Mouse (Mus musculus) ES-Bruce4 (cell line): Measurements from ENCODE around the gene Pnlip.

Experiments
- CTCF ChIP-seq: IDR thresholded peaks from one replicate; pipeline ENCODE4 v1.8.1; 2011; ENCODE audit warnings: low read depth, low read length
- POLR2A ChIP-seq: IDR thresholded peaks from one replicate; pipeline ENCODE4 v1.8.1; 2011; ENCODE audit warnings: low read length; ENCODE audit not compliant: insufficient read depth

DNA sequence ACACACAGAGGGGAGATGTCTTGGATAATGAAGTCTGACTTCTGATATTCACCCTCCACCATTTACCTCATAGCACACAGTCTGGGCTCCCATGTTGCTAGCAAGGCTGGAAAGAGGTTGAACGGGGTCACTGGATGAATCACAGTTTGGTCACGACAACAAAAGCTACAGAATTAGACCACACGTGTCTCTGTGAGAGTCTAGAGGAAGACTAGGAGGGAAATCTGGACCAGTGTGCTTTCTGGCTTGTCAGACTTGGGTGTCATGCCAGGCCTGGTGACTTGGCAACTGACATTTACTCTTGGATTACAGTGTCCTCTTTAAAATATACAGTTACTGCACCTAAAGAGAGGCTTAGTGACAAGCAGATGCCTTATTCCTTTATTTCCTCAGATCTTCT, 56.3 kb downstream of the Pnlip start:
- TF ChIP-seq POLR2A, result no peak
- no peak for TF ChIP-seq CTCF
